Comparison of ENCODE assay signal across 9 mouse cellular contexts in the genomic region with DNA sequence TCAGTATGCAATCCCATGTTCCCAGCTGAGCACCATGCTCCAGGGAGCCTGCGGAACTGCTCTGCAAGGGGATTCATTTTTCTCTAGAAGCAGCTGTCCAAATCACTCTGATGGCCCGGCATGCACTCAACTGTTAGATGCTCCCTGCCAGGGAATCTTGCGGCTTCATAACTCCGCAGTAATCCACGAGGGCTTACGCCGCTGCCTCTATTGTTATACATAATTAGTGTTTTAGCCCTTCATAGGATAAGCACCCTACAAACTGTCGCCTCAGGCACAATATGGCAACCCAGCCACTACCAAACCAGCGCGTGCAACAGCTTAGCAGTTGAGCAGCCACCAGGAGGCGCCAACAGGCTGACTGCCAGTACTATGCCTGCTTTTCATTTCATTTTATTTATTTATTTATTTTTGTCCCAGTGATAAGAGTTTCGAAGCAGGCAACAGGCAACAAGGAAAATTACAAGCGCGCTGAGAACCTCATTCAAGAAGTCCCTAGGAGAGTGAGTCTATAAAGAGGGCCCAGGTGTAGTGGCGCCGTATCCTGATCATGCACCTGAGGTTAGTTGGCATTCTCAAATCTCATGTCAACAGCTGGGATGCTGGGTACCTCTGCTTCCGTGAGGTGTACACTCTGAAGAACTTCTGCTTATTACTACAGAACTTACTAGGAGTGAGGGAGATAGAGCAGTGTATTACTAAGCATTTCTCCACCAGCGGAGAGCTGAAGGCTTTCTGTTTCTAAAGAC.
DNase-seq lines count a peak whose midpoint lies in the region; ATAC-seq and TF ChIP-seq lines count a peak whose summit lies in the region.
"Had no signal": no experiment of that assay in that cellular context is flagged by ENCODE, and none has a peak within 500 bp of the region (broad histone marks: within the 10 kb centered on the region; RNA-seq: fewer than 3 reads in every experiment).

No protein-coding gene starts in this region.

- H3K4me1 ChIP-seq in embryonic facial prominence, embryonic 12.5 days = 0 out of 2 replicates have a peak, but pooled peaks cover 3% of the 10 kb centered on the region
- no peaks in the 10 kb centered on the region for H3K4me1 ChIP-seq in lung, postnatal 0 days (ENCODE audit: insufficient read depth, low read depth, low read length)

- H3K36me3 ChIP-seq in embryonic facial prominence, embryonic 12.5 days = no peaks in the 10 kb centered on the region
- no peaks in the 10 kb centered on the region for H3K36me3 ChIP-seq in lung, postnatal 0 days (ENCODE audit: insufficient read depth, low read length)
- H3K36me3 ChIP-seq: heart, embryonic 13.5 days had no signal

- intact Hi-C loops in heart, postnatal 14 days (cut with DNase I) = loop anchor here (2.0 to 5.0 kb wide), 2 partner anchors 501 to 808 kb away; a partner anchor contains a TSS

- TF ChIP-seq CTCF in lung, postnatal 0 days (IDR thresholded peaks at IDR 0.05) = peak; percentile 77

- no peak for TF ChIP-seq EP300 in lung, postnatal 0 days (IDR thresholded peaks at IDR 0.05)

- WGBS in embryonic facial prominence, embryonic 12.5 days = 50% methylated on average over 18 of the region's 18 CpGs
- WGBS in lung, postnatal 0 days = 67% methylated on average over 18 of the region's 18 CpGs

- ATAC-seq in CD4-positive, CD25-positive, alpha-beta regulatory T cell, adult 4 months = peak; percentile 88
- 0 out of 2 replicates have a peak, but pooled peaks have one; percentile 52 for ATAC-seq in embryonic facial prominence, embryonic 12.5 days (ENCODE audit: insufficient number of reproducible peaks, insufficient read depth, low FRiP score, low TSS enrichment)
- 0 out of 2 replicates have a peak, but pooled peaks have one; percentile 12 for ATAC-seq in lung, postnatal 0 days

- peak; percentile 83 for DNase-seq in adrenal gland, postnatal 10 days
- DNase-seq in heart, postnatal 14 days = peak; percentile 54 to 74
- peak; percentile 50 to 79 for DNase-seq in layer of hippocampus, adult 8-10 months (ENCODE audit: low spot score in 2 of 2)
- peak; percentile 63 for DNase-seq in lung, postnatal 0 days (ENCODE audit: low spot score)
- DNase-seq in retina, embryonic 14.5 days (ENCODE audit: low spot score) = peak; percentile 87
- peak; percentile 72 to 73 for DNase-seq in thymus, postnatal 36 days

- H3K27me3 ChIP-seq in embryonic facial prominence, embryonic 12.5 days = no peaks in the 10 kb centered on the region
- H3K27me3 ChIP-seq in lung, postnatal 0 days (replicated peaks; ENCODE audit: insufficient read depth, low read length) = no peaks in the 10 kb centered on the region
- H3K27me3 ChIP-seq: heart, embryonic 13.5 days had no signal

- H3K4me3 ChIP-seq in embryonic facial prominence, embryonic 12.5 days = no peak overlapping the region
- no peak overlapping the region for H3K4me3 ChIP-seq in lung, postnatal 0 days (ENCODE audit: low read depth, low read length)
- H3K4me3 ChIP-seq: heart, embryonic 13.5 days had no signal

- no peak overlapping the region for H3K9ac ChIP-seq in embryonic facial prominence, embryonic 12.5 days
- no peak overlapping the region for H3K9ac ChIP-seq in lung, postnatal 0 days (replicated peaks; ENCODE audit: low read depth)
- H3K9ac ChIP-seq: heart, embryonic 13.5 days had no signal

- no peaks in the 10 kb centered on the region for H3K9me3 ChIP-seq in embryonic facial prominence, embryonic 12.5 days
- no peaks in the 10 kb centered on the region for H3K9me3 ChIP-seq in lung, postnatal 0 days (ENCODE audit: low read length)
- H3K9me3 ChIP-seq: heart, embryonic 13.5 days had no signal

- H3K4me2 ChIP-seq in embryonic facial prominence, embryonic 12.5 days (replicated peaks) = no peak overlapping the region
- H3K4me2 ChIP-seq in lung, postnatal 0 days (replicated peaks; ENCODE audit: low read depth, low read length) = no peak overlapping the region
- H3K4me2 ChIP-seq: heart, embryonic 13.5 days had no signal

- H3K27ac ChIP-seq in embryonic facial prominence, embryonic 12.5 days = no peak overlapping the region
- no peak overlapping the region for H3K27ac ChIP-seq in lung, postnatal 0 days (ENCODE audit: low read length)
- H3K27ac ChIP-seq: heart, embryonic 13.5 days had no signal

Comparison
In these comparisons a context has a peak if more than half of its experiments do, and no peak if none do; other contexts are left out.
1. ATAC-seq: peak in every context shown above with its lines; median percentile 88 in CD4-positive, CD25-positive, alpha-beta regulatory T cell, adult 4 months; 52 in embryonic facial prominence, embryonic 12.5 days; 12 in lung, postnatal 0 days.